ENCODE assay signal across 14 mouse cellular contexts in genomic region chr9:27256454-27256853, GRCm38 (mm10). TPM values are rescaled to one million over a fixed set of nuclear protein-coding genes. Genes with fewer than 3 reads are reported as not detected.
DNase-seq lines count a peak whose midpoint lies in the region; ATAC-seq lines count a peak whose summit lies in the region.
"Had no signal": no experiment of that assay in that cellular context is flagged by ENCODE, and none has a peak within 500 bp of the region (broad histone marks: within the 10 kb centered on the region; RNA-seq: fewer than 3 reads in every experiment).

No protein-coding gene starts in this region.

- intact Hi-C loops in heart, postnatal 14 days (cut with DNase I): no loop called here

- ATAC-seq in hindbrain, embryonic 13.5 days (ENCODE audit: low FRiP score): peak; percentile 32; the same call in 1 of the 2 replicates
- ATAC-seq: forebrain, postnatal 0 days; intestine, embryonic 16.5 days; midbrain, embryonic 15.5 days had no signal

- no peak for DNase-seq in hindbrain, embryonic 10.5 days (ENCODE audit: low spot score)
- DNase-seq in adrenal gland, postnatal 36 days: peak; percentile 89 to 95
- peak; percentile 71 for DNase-seq in cerebellum, postnatal 36 days
- peak; percentile 27 to 44 for DNase-seq in heart, postnatal 14 days
- no peak for DNase-seq in kidney, postnatal 4 days
- DNase-seq in layer of hippocampus, adult 9-10 months (ENCODE audit: low spot score): no peak
- no peak for DNase-seq in spleen, adult 12 weeks (ENCODE audit: low spot score)
- DNase-seq: B cell, adult 2 months; forebrain, postnatal 0 days had no signal

- H3K9ac ChIP-seq in hindbrain, embryonic 13.5 days: no peak overlapping the region
- H3K9ac ChIP-seq: embryonic facial prominence, embryonic 13.5 days; forebrain, postnatal 0 days; limb, embryonic 12.5 days; midbrain, embryonic 15.5 days had no signal

- H3K9me3 ChIP-seq in hindbrain, embryonic 13.5 days: no peaks in the 10 kb centered on the region
- no peaks in the 10 kb centered on the region for H3K9me3 ChIP-seq in hindbrain, embryonic 10.5 days
- H3K9me3 ChIP-seq: embryonic facial prominence, embryonic 13.5 days; limb, embryonic 12.5 days; midbrain, embryonic 15.5 days had no signal

- 58% methylated on average over 6 of the region's 6 CpGs for WGBS in hindbrain, embryonic 13.5 days
- 58% methylated on average over 6 of the region's 6 CpGs for WGBS in hindbrain, embryonic 10.5 days

- H3K4me2 ChIP-seq in hindbrain, embryonic 13.5 days: no peak overlapping the region
- H3K4me2 ChIP-seq: embryonic facial prominence, embryonic 13.5 days; limb, embryonic 12.5 days; midbrain, embryonic 15.5 days had no signal

- no peaks in the 10 kb centered on the region for H3K27me3 ChIP-seq in hindbrain, embryonic 13.5 days
- no peaks in the 10 kb centered on the region for H3K27me3 ChIP-seq in hindbrain, embryonic 10.5 days (ENCODE audit: insufficient read depth, poor library complexity, severe bottlenecking)
- H3K27me3 ChIP-seq: limb, embryonic 12.5 days; midbrain, embryonic 15.5 days had no signal

- H3K4me1 ChIP-seq in hindbrain, embryonic 13.5 days (replicated peaks): no peaks in the 10 kb centered on the region
- peaks cover 6% of the 10 kb centered on the region; the same call in 1 of the 2 replicates for H3K4me1 ChIP-seq in hindbrain, embryonic 10.5 days (replicated peaks)
- H3K4me1 ChIP-seq: embryonic facial prominence, embryonic 13.5 days; limb, embryonic 12.5 days had no signal

- no peak overlapping the region for H3K4me3 ChIP-seq in hindbrain, embryonic 13.5 days
- H3K4me3 ChIP-seq in hindbrain, embryonic 10.5 days: no peak overlapping the region
- H3K4me3 ChIP-seq: embryonic facial prominence, embryonic 13.5 days; limb, embryonic 12.5 days; midbrain, embryonic 15.5 days had no signal

- no peak overlapping the region for H3K27ac ChIP-seq in hindbrain, embryonic 13.5 days
- no peak overlapping the region for H3K27ac ChIP-seq in hindbrain, embryonic 10.5 days
- H3K27ac ChIP-seq: embryonic facial prominence, embryonic 13.5 days; limb, embryonic 12.5 days; midbrain, embryonic 15.5 days had no signal

- H3K36me3 ChIP-seq in hindbrain, embryonic 13.5 days: no peaks in the 10 kb centered on the region
- no peaks in the 10 kb centered on the region for H3K36me3 ChIP-seq in hindbrain, embryonic 10.5 days
- H3K36me3 ChIP-seq: embryonic facial prominence, embryonic 13.5 days; limb, embryonic 12.5 days; midbrain, embryonic 15.5 days had no signal

RNA-seq across cellular contexts. Expression of gene Igsf9b, which starts 42.5 kb away (rescaled TPM):
- polyA plus RNA-seq in hindbrain, embryonic 13.5 days (2015; fragmentation: Nextera tagmentation; extraction: Ambion mirVana): 14.7 and 15.6 TPM in 2 replicates
- 6.8 and 6.9 TPM in 2 replicates for polyA plus RNA-seq in hindbrain, embryonic 10.5 days (2016; fragmentation: Nextera tagmentation; extraction: Ambion mirVana)
- total RNA-seq in adrenal gland, postnatal 36 days (2021): 1 to 10 TPM; 4.0 to 6.0 TPM
- total RNA-seq in heart, postnatal 14 days (2021): 1 to 10 TPM; 7.0 to 8.0 TPM

Comparison
In these comparisons a context has a peak if more than half of its experiments do, and no peak if none do; other contexts are left out.
1. DNase-seq: peak in adrenal gland, postnatal 36 days (2 of 2), cerebellum, postnatal 36 days (2 of 2) and heart, postnatal 14 days (2 of 2); none in hindbrain, embryonic 10.5 days (single experiment), kidney, postnatal 4 days (0 of 2), layer of hippocampus, adult 9-10 months (single experiment) and spleen, adult 12 weeks (single experiment).